Mouse (Mus musculus): Measurements from ENCODE around the gene Cnp.

- TF ChIP-seq E2F4 (IDR thresholded peaks at IDR 0.05; ENCODE audit: borderline replicate concordance, low read depth, low read length) (no peak), KAT2A (conservative IDR thresholded peaks at IDR 0.05; ENCODE audit: low read depth, low read length) (no peak), CTCF (IDR thresholded peaks at IDR 0.05 in 2 of 3, conservative IDR thresholded peaks at IDR 0.05 in 1 of 3; ENCODE audit: control insufficient read depth in 1 of 3, insufficient read depth in 1 of 3, low read depth in 2 of 3, low read length in 3 of 3, poor library complexity in 1 of 3, severe bottlenecking in 1 of 3) (no peak), ETS1 (IDR thresholded peaks at IDR 0.05; ENCODE audit: low read depth, low read length) (no peak), RCOR1 (IDR thresholded peaks at IDR 0.05; ENCODE audit: low read depth, low read length) (no peak), UBTF (IDR thresholded peaks at IDR 0.05; ENCODE audit: borderline replicate concordance, insufficient read depth, low read depth, low read length) (no peak), USF1 (IDR thresholded peaks at IDR 0.05; ENCODE audit: low read depth, low read length) (no peak), POLR2A (IDR thresholded peaks at IDR 0.05; ENCODE audit: control insufficient read depth in 1 of 2, insufficient read depth in 1 of 2, low read depth in 1 of 2, low read length in 2 of 2, poor library complexity in 1 of 2) (no peak), ZNF384 (IDR thresholded peaks at IDR 0.05; ENCODE audit: low read depth, low read length) (no peak), USF2 (IDR thresholded peaks at IDR 0.05; ENCODE audit: borderline replicate concordance in 1 of 2, insufficient read depth in 1 of 2, low read depth in 1 of 2, low read length in 2 of 2) (no peak), MAZ (IDR thresholded peaks at IDR 0.05; ENCODE audit: low read depth, low read length) (no peak)
Measured at GRCm38 (mm10) chr11:100613241-100613640, 38.5 kb downstream of the Cnp start.

Measured in MEL (cell line).